Mouse (Mus musculus): ENCODE data around the gene Tspan9. TPM values are rescaled to one million over a fixed set of nuclear protein-coding genes. Genes with fewer than 3 reads are reported as not detected.
A peak's percentile ranks its signal among the peaks of the same experiment; 100 is the strongest.

The Tspan9 gene
- polyA plus RNA-seq, 1 experiment from 2014 or later = 77.3 TPM

DNA sequence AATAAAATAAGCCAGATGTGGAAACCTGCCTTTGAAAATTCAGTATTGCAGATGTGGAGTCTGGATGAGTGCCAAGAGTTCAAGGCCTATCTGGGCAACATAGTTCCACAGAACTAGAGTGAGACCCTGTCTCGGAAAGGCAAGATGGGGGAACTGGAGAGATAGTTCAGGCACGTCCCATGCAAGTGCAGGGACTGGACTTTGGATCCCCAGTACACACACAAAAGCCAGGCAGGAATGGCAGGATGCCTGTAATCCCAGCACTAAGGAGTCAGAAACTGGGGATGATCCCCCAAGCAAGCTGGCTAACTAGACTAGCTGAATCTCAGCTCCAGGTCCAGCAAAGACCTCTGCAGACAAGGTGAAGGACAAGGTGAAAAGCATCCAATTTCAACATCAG, 12.5 kb upstream of the Tspan9 start:
- H3K27ac ChIP-seq (replicated peaks) = no peak overlapping the region
- no peaks in the 10 kb centered on the region for H3K27me3 ChIP-seq (ENCODE audit: control insufficient read depth, insufficient read depth, low read length)
- H3K4me3 ChIP-seq (ENCODE audit: low read depth, low read length) = no peak overlapping the region
- TF ChIP-seq CTCF (IDR thresholded peaks at IDR 0.05; ENCODE audit: low read depth) = no peak
- TF ChIP-seq EP300 (optimal IDR thresholded peaks at IDR 0.05) = no peak
- H3K36me3 ChIP-seq (ENCODE audit: control insufficient read depth, insufficient read depth, low read length) = no peaks in the 10 kb centered on the region
- no peak overlapping the region for H3K4me2 ChIP-seq (replicated peaks; ENCODE audit: low read depth)
- no peaks in the 10 kb centered on the region for H3K9me3 ChIP-seq (ENCODE audit: control insufficient read depth, low read length)
- WGBS = 62% methylated on average over 2 of the region's 2 CpGs
- DNase-seq (ENCODE audit: low spot score) (no peak), ATAC-seq (ENCODE audit: low FRiP score, low TSS enrichment) (no peak)
- no peak overlapping the region for H3K9ac ChIP-seq (ENCODE audit: low read length)
- no peaks in the 10 kb centered on the region for H3K4me1 ChIP-seq (replicated peaks; ENCODE audit: control insufficient read depth, insufficient read depth)

DNA sequence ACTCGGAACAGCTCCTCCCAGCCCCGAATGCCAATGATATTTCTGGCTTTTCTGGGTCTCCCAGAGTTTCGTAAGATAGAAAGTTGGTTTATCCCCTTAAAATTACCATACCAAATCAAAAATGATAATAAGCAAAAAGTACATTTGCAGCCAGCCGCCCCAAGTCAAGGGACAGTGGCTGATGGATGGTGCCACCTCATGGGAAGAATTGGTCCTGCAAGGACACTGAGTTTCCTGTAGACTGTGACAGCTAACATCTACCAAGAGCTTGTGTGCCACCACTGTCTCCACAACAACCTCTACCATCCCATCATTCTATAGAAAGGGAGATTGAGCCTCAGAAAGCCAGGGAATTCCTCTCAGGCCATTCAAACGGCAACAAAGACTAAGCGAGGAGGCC, 2.4 kb upstream of the Tspan9 start:
- DNase-seq (ENCODE audit: low spot score) (peak; percentile 53), ATAC-seq (ENCODE audit: low FRiP score, low TSS enrichment) (no peak)
- Histone ChIP-seq H3K36me3 (ENCODE audit: control insufficient read depth, insufficient read depth, low read length) (no peaks in the 10 kb centered on the region), H3K9ac (ENCODE audit: low read length) (no peak overlapping the region), H3K27ac (replicated peaks) (no peak overlapping the region), H3K4me3 (ENCODE audit: low read depth, low read length) (no peak overlapping the region), H3K9me3 (ENCODE audit: control insufficient read depth, low read length) (no peaks in the 10 kb centered on the region), H3K4me2 (replicated peaks; ENCODE audit: low read depth) (no peak overlapping the region), H3K27me3 (ENCODE audit: control insufficient read depth, insufficient read depth, low read length) (no peaks in the 10 kb centered on the region), H3K4me1 (replicated peaks; ENCODE audit: control insufficient read depth, insufficient read depth) (no peaks in the 10 kb centered on the region)
- TF ChIP-seq CTCF (IDR thresholded peaks at IDR 0.05; ENCODE audit: low read depth) (peak; percentile 85), EP300 (optimal IDR thresholded peaks at IDR 0.05) (no peak)
- WGBS = 57% methylated on average over 6 of the region's 6 CpGs

DNA sequence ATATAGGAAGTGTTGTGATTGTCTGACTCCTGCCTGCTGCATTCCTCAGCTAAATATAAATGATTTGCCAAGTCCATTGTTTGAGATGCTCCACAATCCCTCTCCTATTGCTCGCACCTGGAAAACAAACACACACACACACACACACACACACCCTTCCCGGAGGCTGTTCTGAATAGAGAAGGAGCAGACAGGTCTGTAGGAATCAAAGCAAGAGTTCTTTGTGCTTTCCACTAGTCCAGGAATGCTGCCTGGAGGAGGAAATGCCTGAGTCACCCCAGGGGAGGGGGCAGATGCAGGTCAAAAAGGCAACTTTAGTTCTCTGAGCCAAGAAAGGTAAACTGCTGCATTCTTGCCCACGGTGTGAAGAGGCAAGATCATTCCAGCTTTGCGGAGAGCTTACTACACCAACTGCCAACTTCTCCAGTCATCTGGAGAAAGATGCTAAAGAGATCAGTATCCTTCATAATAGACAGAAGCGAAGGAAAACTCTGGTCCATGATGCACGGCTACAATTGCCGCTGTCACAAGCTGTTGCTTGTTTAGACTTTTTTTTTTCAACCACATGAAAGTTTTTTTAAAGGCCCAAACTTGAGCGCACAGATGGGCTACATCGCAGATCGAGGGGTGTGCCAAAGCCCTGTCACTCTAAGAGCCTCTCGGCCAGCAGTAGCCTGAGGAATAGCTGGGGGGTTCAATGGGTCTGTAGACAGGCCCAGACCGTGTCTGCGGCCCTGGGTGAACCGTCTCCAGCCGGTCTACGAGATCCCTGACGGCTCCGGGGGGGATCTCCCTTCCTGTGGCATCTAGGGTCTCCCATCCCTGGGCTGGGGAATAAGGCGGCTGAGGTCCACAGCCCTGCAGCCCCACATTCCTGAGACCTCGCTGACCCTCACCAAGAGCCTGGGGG, 770 bp downstream of the Tspan9 start:
- Histone ChIP-seq H3K27ac (replicated peaks) (peak overlapping the region; percentile 89), H3K27me3 (ENCODE audit: control insufficient read depth, insufficient read depth, low read length) (no peaks in the 10 kb centered on the region), H3K9me3 (ENCODE audit: control insufficient read depth, low read length) (no peaks in the 10 kb centered on the region), H3K4me3 (ENCODE audit: low read depth, low read length) (peak overlapping the region; percentile 70), H3K4me1 (replicated peaks; ENCODE audit: control insufficient read depth, insufficient read depth) (no peaks in the 10 kb centered on the region), H3K9ac (ENCODE audit: low read length) (peak overlapping the region; percentile 84), H3K36me3 (ENCODE audit: control insufficient read depth, insufficient read depth, low read length) (no peaks in the 10 kb centered on the region), H3K4me2 (replicated peaks; ENCODE audit: low read depth) (peak overlapping the region; percentile 65)
- WGBS = 4% methylated on average over 20 of the region's 20 CpGs
- DNase-seq (ENCODE audit: low spot score) = no peak
- ATAC-seq (ENCODE audit: low FRiP score, low TSS enrichment) = peak; percentile 30; the same call in 1 of the 2 replicates
- TF ChIP-seq EP300 (optimal IDR thresholded peaks at IDR 0.05) = no peak
- no peak for TF ChIP-seq CTCF (IDR thresholded peaks at IDR 0.05; ENCODE audit: low read depth)

DNA sequence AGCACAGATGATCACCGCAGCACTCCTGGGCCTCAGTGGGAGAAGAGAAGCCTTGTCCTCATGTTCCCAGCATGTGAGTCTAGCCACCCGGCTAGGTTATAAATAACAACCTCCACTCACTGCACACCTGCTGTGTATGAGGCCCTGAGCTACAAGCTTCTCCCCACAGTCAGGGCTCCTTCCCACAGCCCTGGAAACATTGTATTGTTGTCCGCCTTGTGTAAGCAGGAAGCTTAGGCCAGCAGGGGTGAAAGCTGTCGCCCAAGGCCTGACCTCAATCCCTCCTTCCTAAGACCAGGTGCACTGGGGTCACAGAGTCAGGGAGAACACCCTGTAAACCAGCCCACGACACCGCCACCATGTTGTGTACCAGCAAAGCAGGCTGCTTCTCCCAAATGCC, 2.7 kb downstream of the Tspan9 start:
- DNase-seq (ENCODE audit: low spot score) (no peak), ATAC-seq (ENCODE audit: low FRiP score, low TSS enrichment) (no peak)
- Histone ChIP-seq H3K9me3 (ENCODE audit: control insufficient read depth, low read length) (no peaks in the 10 kb centered on the region), H3K9ac (ENCODE audit: low read length) (no peak overlapping the region), H3K4me3 (ENCODE audit: low read depth, low read length) (no peak overlapping the region), H3K27ac (replicated peaks) (peak overlapping the region; percentile 13; the same call in 1 of the 2 replicates), H3K4me1 (replicated peaks; ENCODE audit: control insufficient read depth, insufficient read depth) (no peaks in the 10 kb centered on the region), H3K27me3 (ENCODE audit: control insufficient read depth, insufficient read depth, low read length) (no peaks in the 10 kb centered on the region), H3K4me2 (replicated peaks; ENCODE audit: low read depth) (no peak overlapping the region), H3K36me3 (ENCODE audit: control insufficient read depth, insufficient read depth, low read length) (no peaks in the 10 kb centered on the region)
- TF ChIP-seq EP300 (optimal IDR thresholded peaks at IDR 0.05) = no peak
- no peak for TF ChIP-seq CTCF (IDR thresholded peaks at IDR 0.05; ENCODE audit: low read depth)
- WGBS = 63% methylated on average over 6 of the region's 6 CpGs

DNA sequence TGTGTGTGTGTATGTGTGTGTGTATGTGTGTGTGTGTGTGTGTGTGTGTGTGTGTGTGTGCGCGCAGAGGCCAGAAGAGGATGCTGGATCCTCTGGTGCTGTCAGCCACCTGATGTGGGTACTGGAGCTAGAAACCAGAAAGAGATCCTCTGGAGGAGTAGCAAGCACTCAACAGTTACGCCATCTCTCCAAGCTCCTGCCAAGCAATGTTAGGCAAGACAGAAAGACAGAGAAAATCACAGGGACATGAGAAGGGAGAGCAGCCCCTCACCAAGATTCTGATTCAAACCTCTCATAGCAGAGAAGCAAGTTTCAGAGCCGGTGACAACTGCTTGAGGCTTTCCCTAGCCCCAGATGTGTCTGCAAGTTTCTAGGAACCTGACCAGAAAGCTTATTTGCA, 5.5 kb downstream of the Tspan9 start:
- Histone ChIP-seq H3K9me3 (ENCODE audit: control insufficient read depth, low read length) (no peaks in the 10 kb centered on the region), H3K27ac (replicated peaks) (no peak overlapping the region), H3K4me2 (replicated peaks; ENCODE audit: low read depth) (no peak overlapping the region), H3K9ac (ENCODE audit: low read length) (no peak overlapping the region), H3K4me3 (ENCODE audit: low read depth, low read length) (no peak overlapping the region), H3K4me1 (replicated peaks; ENCODE audit: control insufficient read depth, insufficient read depth) (peaks cover 15% of the 10 kb centered on the region), H3K27me3 (ENCODE audit: control insufficient read depth, insufficient read depth, low read length) (no peaks in the 10 kb centered on the region), H3K36me3 (ENCODE audit: control insufficient read depth, insufficient read depth, low read length) (no peaks in the 10 kb centered on the region)
- no peak for ATAC-seq (ENCODE audit: low FRiP score, low TSS enrichment)
- TF ChIP-seq EP300 (optimal IDR thresholded peaks at IDR 0.05) (no peak), CTCF (IDR thresholded peaks at IDR 0.05; ENCODE audit: low read depth) (no peak)
- 92% methylated on average over 4 of the region's 4 CpGs for WGBS
- no peak for DNase-seq (ENCODE audit: low spot score)

DNA sequence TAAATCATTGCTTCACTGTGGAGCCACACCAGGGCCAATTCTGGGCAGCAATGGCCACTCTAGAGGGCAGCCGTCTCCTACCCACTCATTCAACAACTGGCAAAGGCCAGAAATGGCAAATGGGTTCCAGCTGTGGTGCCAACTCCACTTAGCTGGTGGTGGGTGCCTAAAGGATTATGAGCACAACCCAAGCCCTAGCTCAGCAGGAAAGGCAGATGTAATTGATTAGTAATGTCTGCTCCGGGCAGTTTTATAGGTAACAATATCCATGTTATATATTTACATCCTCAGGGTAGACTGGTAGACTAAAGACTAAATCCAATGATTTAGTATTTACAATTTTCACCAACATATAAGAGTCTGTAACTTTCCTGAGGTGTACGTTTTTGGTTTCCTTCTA, 6.7 kb downstream of the Tspan9 start:
- Histone ChIP-seq H3K27ac (replicated peaks) (no peak overlapping the region), H3K9me3 (ENCODE audit: control insufficient read depth, low read length) (no peaks in the 10 kb centered on the region), H3K36me3 (ENCODE audit: control insufficient read depth, insufficient read depth, low read length) (no peaks in the 10 kb centered on the region), H3K9ac (ENCODE audit: low read length) (no peak overlapping the region), H3K4me2 (replicated peaks; ENCODE audit: low read depth) (no peak overlapping the region), H3K27me3 (ENCODE audit: control insufficient read depth, insufficient read depth, low read length) (no peaks in the 10 kb centered on the region), H3K4me3 (ENCODE audit: low read depth, low read length) (no peak overlapping the region), H3K4me1 (replicated peaks; ENCODE audit: control insufficient read depth, insufficient read depth) (peaks cover 19% of the 10 kb centered on the region)
- no peak for TF ChIP-seq EP300 (optimal IDR thresholded peaks at IDR 0.05)
- TF ChIP-seq CTCF (IDR thresholded peaks at IDR 0.05; ENCODE audit: low read depth) = no peak
- no peak for DNase-seq (ENCODE audit: low spot score)
- WGBS = 87% methylated on average over 3 of the region's 3 CpGs
- ATAC-seq (ENCODE audit: low FRiP score, low TSS enrichment) = no peak
